Mouse (Mus musculus): ENCODE results near the gene Tnr. TPM values are rescaled to one million over a fixed set of nuclear protein-coding genes. Genes with fewer than 3 reads are reported as not detected.

Tnr gene
- polyA plus RNA-seq (2015; fragmentation: Nextera tagmentation; extraction: Ambion mirVana), result 0.07 and 0.47 TPM in 2 replicates

DNA sequence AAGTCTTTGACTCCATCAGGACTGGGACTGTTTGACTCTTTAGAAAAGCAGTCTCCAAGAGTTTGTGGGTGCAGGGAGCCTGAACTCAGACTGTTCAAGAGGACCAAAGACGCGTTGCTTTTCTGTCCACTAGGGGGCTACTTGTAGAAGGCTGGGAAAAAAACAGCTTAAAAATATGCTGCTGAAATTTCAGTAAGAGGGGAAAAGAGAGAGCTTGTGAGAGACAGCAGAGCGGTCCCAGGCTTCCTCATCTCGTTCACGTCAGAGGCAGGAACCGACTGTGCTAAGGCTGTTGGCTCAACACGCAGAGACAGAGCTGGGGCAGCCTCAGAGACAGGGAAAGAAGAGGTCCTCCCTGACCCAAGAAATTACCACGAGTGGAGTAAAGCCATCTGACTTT is at the start of gene Tnr:
Tnr (plus strand) TSS at position 192 of the 400 bp plus-strand sequence.
- Histone ChIP-seq H3K9ac (ENCODE audit: low read depth, low read length) (no peak within 1 kb of the TSS), H3K27me3 (replicated peaks; ENCODE audit: control insufficient read depth, insufficient read depth, low read length) (no peaks in the 10 kb centered on the region), H3K27ac (ENCODE audit: low read depth, low read length) (no peak within 1 kb of the TSS), H3K4me3 (ENCODE audit: low read depth, low read length) (no peak within 1 kb of the TSS), H3K4me2 (replicated peaks; ENCODE audit: low read depth) (no peak within 1 kb of the TSS), H3K4me1 (replicated peaks; ENCODE audit: control insufficient read depth, insufficient read depth, low read length) (no peaks in the 10 kb centered on the region), H3K9me3 (ENCODE audit: control insufficient read depth) (no peaks in the 10 kb centered on the region), H3K36me3 (ENCODE audit: control insufficient read depth, insufficient read depth) (no peaks in the 10 kb centered on the region)
- 8% methylated on average over 8 of the region's 8 CpGs for WGBS
- TF ChIP-seq CTCF (IDR thresholded peaks at IDR 0.05; ENCODE audit: low read depth), result peak; percentile 60
- no peak for ATAC-seq

DNA sequence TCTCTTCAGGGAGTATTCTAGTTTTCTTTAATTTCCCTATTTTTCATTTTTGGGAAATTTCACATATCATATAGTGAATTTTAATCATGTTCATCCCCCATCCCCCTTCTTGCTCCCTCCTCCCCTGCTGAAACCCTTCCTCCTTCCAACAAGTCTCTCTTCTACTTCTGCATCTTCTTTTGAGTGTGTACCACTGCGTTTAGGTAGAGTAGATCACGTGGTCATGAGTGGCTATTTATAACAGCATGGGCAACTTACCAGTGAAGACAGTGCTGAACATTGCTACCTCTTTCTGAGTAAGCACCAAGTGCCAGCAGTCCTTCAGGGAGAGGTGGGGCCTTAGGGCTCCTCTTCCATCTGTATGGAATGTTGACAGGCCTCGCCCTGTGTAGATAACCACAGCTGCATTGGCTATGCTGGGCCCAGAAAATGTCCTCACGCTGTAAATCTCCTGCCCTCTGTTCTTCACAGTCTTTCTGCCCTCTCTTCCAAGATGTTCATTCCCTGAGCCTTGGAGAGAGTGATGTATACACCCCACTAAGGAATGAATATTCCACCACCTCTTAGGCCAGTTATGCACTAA is 33.6 kb upstream of the Tnr start:
- Histone ChIP-seq H3K9ac (ENCODE audit: low read depth, low read length) (no peak overlapping the region), H3K4me2 (replicated peaks; ENCODE audit: low read depth) (no peak overlapping the region), H3K27ac (ENCODE audit: low read depth, low read length) (no peak overlapping the region), H3K9me3 (ENCODE audit: control insufficient read depth) (no peaks in the 10 kb centered on the region), H3K36me3 (ENCODE audit: control insufficient read depth, insufficient read depth) (no peaks in the 10 kb centered on the region), H3K4me3 (ENCODE audit: low read depth, low read length) (no peak overlapping the region), H3K27me3 (replicated peaks; ENCODE audit: control insufficient read depth, insufficient read depth, low read length) (no peaks in the 10 kb centered on the region), H3K4me1 (replicated peaks; ENCODE audit: control insufficient read depth, insufficient read depth, low read length) (no peaks in the 10 kb centered on the region)
- ATAC-seq, result no peak
- 59% methylated on average over 4 of the region's 4 CpGs for WGBS
- TF ChIP-seq CTCF (IDR thresholded peaks at IDR 0.05; ENCODE audit: low read depth), result no peak

DNA sequence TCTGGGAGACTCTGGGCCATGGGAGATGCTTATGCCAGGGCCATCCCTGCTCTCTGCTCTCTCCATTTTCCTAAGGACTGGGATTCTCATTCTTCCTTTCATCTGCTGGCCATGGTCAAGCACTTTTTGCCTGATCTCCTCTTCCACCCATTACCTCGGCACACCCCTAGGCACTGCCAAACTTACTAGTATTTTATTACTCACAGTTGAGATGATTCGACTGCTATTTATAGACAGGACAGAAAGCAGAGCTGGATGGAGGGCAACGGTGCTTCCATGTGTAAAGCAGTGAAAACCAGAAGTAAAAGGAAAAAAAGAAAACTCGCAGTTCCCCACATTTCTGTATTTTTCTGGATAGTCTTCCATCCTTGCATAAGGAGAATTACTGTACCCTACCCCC is 31.0 kb upstream of the Tnr start:
- H3K9ac ChIP-seq (ENCODE audit: low read depth, low read length), result no peak overlapping the region
- H3K36me3 ChIP-seq (ENCODE audit: control insufficient read depth, insufficient read depth), result no peaks in the 10 kb centered on the region
- no peak overlapping the region for H3K4me2 ChIP-seq (replicated peaks; ENCODE audit: low read depth)
- no peaks in the 10 kb centered on the region for H3K9me3 ChIP-seq (ENCODE audit: control insufficient read depth)
- no peak for ATAC-seq
- no peak for TF ChIP-seq CTCF (IDR thresholded peaks at IDR 0.05; ENCODE audit: low read depth)
- no peaks in the 10 kb centered on the region for H3K4me1 ChIP-seq (replicated peaks; ENCODE audit: control insufficient read depth, insufficient read depth, low read length)
- H3K27ac ChIP-seq (ENCODE audit: low read depth, low read length), result no peak overlapping the region
- 78% methylated on average over 4 of the region's 4 CpGs for WGBS
- H3K4me3 ChIP-seq (ENCODE audit: low read depth, low read length), result no peak overlapping the region
- H3K27me3 ChIP-seq (replicated peaks; ENCODE audit: control insufficient read depth, insufficient read depth, low read length), result no peaks in the 10 kb centered on the region

DNA sequence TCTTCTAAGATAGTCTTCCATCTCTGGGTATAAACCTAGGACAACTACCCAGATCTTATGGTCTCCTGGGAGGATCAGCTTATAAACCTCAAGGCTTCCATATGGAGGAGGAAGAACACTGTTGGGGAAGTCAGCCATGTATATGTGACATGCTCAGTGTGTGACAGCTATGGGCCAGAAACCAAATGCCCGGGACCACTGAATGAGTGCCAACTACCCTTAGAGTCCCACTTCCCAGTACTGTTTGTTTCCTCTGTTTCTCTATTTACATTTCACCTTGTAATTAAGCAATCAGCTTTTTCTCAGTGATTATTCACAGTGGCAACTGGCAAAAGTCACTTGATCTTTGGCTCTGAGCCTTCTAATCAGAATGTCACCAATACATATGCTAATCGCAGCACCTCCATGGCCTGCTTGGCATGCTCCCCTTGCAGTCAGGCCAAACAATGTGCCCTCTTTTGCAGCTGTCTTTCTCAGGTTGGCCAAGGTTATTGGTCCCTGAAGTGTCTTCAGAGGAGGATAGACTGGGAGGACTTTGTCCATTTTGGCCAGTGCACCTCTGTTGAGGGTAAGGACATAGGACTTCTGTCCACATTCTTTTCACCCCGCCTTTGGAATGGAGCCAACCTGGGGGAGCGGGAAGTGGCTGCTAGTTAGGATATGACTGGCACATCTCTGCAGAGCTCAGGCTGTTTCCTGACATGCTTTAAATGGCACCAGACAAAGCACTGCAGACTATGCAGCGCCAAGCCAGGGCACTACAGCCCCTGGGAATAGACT is 29.7 kb upstream of the Tnr start:
- 68% methylated on average over 5 of the region's 5 CpGs for WGBS
- no peak for ATAC-seq
- TF ChIP-seq CTCF (IDR thresholded peaks at IDR 0.05; ENCODE audit: low read depth), result no peak

DNA sequence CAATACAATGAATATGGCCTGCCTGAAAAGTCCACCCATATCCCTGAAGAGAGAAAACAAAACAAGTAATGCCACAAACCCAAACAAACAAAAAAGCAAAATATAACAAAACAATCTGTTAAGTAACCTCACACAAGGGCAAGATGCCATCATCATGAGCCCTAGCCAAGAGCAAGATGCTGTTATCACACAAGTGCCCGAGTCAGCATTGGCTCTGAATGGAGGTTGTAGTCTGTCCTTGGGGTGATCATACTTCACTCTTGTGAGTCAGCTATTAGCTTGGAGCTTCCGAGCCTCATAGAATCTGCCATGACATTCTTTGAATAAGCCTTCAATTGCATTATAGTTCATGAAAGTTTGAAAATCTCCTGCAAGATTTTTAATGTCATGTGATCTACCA is 25.3 kb upstream of the Tnr start:
- Histone ChIP-seq H3K4me1 (replicated peaks; ENCODE audit: control insufficient read depth, insufficient read depth, low read length) (no peaks in the 10 kb centered on the region), H3K9ac (ENCODE audit: low read depth, low read length) (no peak overlapping the region), H3K4me2 (replicated peaks; ENCODE audit: low read depth) (no peak overlapping the region), H3K27ac (ENCODE audit: low read depth, low read length) (no peak overlapping the region), H3K4me3 (ENCODE audit: low read depth, low read length) (no peak overlapping the region), H3K9me3 (ENCODE audit: control insufficient read depth) (no peaks in the 10 kb centered on the region), H3K27me3 (replicated peaks; ENCODE audit: control insufficient read depth, insufficient read depth, low read length) (no peaks in the 10 kb centered on the region), H3K36me3 (ENCODE audit: control insufficient read depth, insufficient read depth) (no peaks in the 10 kb centered on the region)
- ATAC-seq, result no peak
- 88% methylated on average over 2 of the region's 2 CpGs for WGBS
- TF ChIP-seq CTCF (IDR thresholded peaks at IDR 0.05; ENCODE audit: low read depth), result no peak

More for the DNA sequence above, 29.7 kb upstream of the Tnr start:
- H3K27ac ChIP-seq (ENCODE audit: low read depth, low read length), result no peak overlapping the region
- no peaks in the 10 kb centered on the region for H3K36me3 ChIP-seq (ENCODE audit: control insufficient read depth, insufficient read depth)
- no peaks in the 10 kb centered on the region for H3K9me3 ChIP-seq (ENCODE audit: control insufficient read depth)
- no peak overlapping the region for H3K4me3 ChIP-seq (ENCODE audit: low read depth, low read length)
- no peak overlapping the region for H3K4me2 ChIP-seq (replicated peaks; ENCODE audit: low read depth)
- H3K27me3 ChIP-seq (replicated peaks; ENCODE audit: control insufficient read depth, insufficient read depth, low read length), result no peaks in the 10 kb centered on the region
- H3K9ac ChIP-seq (ENCODE audit: low read depth, low read length), result no peak overlapping the region
- no peaks in the 10 kb centered on the region for H3K4me1 ChIP-seq (replicated peaks; ENCODE audit: control insufficient read depth, insufficient read depth, low read length)

DNA sequence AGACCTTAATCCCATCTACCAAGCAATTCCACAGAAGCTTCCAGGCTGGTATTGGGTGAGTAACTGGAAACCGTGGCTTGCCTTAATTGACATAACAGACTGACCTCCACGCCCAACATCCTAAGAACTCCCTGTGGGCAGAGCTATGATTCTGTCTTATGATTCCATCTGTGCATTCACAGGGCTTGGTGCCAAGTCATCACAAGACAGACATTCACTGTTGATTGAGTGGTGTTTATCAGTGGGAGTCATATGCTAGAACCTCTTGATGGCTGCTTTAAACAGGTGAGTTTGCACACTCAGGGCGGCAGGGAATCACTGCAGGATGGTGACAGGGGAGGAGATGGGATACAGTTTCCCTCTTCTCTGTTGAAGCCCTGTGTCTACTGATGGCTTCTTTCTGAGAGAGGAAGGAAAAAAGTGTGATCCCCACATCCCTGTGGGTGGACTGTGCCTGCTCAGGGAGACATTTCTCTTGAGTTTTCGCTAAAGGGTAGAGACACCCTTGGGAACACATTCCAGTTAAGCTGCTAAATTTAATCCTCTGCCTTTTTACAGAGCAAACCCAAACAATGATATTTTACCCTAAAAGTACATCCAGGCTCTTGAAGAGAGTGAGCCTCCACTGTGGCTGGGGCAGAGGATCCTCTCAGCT is 23.6 kb upstream of the Tnr start:
- Histone ChIP-seq H3K27ac (ENCODE audit: low read depth, low read length) (no peak overlapping the region), H3K4me2 (replicated peaks; ENCODE audit: low read depth) (no peak overlapping the region), H3K9me3 (ENCODE audit: control insufficient read depth) (no peaks in the 10 kb centered on the region), H3K4me3 (ENCODE audit: low read depth, low read length) (no peak overlapping the region), H3K9ac (ENCODE audit: low read depth, low read length) (no peak overlapping the region), H3K4me1 (replicated peaks; ENCODE audit: control insufficient read depth, insufficient read depth, low read length) (no peaks in the 10 kb centered on the region), H3K27me3 (replicated peaks; ENCODE audit: control insufficient read depth, insufficient read depth, low read length) (no peaks in the 10 kb centered on the region), H3K36me3 (ENCODE audit: control insufficient read depth, insufficient read depth) (no peaks in the 10 kb centered on the region)
- ATAC-seq, result no peak
- no peak for TF ChIP-seq CTCF (IDR thresholded peaks at IDR 0.05; ENCODE audit: low read depth)
- WGBS, result 70% methylated on average over 4 of the region's 4 CpGs

Measured in intestine, postnatal 0 days (tissue).